Mouse (Mus musculus) kidney, postnatal 10 days (tissue): ENCODE results near the gene Ccdc186.
"Not testable (repeated sequence)": the region's sequence is repeated elsewhere in the genome, so short reads cannot be mapped to it uniquely, and the experiment has no call there.

ENCODE experiments used
- DNase-seq: peaks from one replicate; pipeline ENCODE4 v3.0.0; 2021; ENCODE audit warnings: mixed read lengths

Gene Ccdc186

DNA sequence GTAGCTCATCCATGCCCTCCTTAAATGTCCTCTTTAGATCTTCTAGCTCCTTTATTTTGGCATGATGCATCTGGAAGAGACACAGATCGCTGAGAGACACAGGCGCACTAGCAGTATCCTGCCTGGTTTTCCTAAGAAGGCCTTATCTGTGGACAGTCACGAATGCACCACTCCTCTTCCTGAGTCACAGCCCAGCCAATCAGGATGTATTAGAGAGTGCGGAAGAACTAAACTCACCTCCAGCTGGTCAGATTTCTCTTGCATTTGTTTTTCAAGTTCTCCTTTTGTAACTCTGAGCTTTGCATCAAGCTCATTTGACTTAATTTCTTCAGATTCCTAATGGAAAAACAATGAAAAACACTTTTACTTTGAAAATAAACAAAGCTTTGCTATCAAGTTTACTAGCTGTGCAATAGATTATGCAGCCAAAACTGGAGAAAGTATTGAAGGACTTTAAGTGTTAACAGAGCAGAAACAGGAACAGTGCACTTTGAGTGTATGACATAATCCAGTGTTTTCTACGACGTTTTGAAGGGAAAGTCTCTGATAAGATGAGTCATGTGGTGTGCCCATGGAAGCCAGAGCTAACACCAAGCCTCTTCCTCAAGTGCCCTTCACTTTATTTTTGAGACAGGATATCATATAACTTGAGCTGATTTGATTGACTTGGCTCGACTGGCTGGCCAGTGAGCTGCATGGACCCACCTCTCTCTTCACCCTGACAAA lies 20.9 kb downstream of the Ccdc186 start:
- no peak for DNase-seq

DNA sequence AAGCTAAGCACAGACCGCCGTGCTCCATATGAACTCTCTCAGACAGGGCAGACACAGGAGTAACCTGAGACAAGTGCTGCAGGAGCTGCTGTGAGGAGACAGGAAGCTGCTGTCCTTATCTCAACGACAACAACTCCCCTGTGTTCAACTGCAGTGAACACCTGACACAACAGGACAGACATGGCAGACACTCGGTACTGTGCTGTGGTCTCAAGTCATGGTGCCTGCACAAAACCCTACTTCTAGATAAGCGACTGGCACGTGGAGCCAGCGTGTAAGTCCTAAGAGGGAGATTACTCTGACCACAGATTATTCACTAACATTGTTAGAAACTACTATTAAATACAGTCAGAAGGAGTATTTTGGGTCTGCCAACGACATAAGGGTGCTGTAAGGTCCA lies 21.8 kb downstream of the Ccdc186 start:
- no peak for DNase-seq

DNA sequence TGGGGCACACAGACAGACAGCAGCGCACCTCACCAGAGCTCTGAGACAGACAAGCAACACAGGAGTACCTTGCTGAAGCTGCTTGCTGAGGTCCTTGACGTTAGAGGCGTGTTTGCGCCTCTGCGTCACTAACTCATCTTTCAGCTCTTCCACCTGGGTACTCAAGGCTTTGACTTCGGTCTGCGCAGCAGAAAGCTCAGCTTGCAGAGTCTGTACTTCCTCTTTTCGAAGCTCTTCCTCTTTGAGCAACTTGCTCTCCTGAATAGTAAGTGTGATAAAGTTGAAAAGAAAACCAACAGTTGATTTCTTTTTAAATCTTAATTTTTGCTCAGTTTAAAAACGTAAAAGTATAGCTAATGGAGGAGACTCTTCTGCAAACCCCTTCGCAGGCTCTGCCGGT lies 24.6 kb downstream of the Ccdc186 start:
- DNase-seq = no peak

DNA sequence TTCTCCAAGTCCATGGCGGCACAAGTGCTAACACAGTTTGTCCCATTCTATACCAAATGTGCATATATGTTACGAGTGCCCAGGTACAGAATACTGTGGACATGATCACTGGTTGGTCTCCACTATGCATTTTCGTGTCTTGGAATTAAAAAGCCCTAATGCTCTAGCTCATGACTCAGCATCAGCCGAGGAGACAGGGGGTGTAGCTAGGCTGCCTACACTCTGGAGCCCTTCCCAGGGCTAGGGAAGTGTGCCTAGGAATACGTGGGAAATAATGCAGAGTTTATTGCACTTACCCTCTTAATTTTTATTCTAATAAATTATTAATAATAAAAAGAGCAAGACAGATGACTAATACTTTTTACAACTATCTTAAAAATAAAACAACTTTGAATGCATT lies 33.0 kb downstream of the Ccdc186 start:
- no peak for DNase-seq

DNA sequence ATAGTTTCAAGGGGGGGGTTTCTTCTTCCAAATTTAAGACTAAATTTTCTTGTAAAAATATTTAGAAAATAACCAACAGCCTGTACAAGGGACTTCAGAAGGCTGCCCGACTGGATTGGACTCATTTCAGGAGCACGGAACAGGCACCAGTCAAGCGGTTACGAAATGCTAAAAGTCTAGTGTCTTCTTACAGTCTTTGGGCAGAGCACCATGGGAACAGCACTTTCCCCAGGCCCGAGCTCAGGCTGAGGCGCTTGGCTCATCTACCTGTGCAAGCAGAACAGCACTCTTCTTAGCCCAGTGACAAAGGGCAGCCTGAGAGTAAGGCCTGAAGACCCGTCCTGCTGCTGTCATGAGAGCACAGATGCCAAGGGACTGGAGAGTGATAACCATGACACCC lies 34.1 kb downstream of the Ccdc186 start:
- DNase-seq = no peak

DNA sequence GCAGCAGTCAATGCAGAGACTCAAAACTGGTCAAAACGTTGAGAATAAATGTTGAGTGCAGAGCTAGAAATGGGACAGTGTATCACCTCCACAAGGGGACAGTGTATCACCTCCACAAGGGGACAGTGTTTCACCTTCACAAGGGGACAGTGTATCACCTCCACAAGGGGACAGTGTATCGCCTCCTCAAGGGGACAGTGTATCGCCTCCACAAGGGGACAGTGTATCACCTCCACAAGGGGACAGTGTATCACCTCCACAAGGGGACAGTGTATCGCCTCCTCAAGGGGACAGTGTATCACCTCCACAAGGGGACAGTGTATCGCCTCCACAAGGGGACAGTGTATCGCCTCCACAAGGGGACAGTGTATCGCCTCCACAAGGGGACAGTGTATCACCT lies 43.5 kb downstream of the Ccdc186 start:
- not testable (repeated sequence) for DNase-seq

DNA sequence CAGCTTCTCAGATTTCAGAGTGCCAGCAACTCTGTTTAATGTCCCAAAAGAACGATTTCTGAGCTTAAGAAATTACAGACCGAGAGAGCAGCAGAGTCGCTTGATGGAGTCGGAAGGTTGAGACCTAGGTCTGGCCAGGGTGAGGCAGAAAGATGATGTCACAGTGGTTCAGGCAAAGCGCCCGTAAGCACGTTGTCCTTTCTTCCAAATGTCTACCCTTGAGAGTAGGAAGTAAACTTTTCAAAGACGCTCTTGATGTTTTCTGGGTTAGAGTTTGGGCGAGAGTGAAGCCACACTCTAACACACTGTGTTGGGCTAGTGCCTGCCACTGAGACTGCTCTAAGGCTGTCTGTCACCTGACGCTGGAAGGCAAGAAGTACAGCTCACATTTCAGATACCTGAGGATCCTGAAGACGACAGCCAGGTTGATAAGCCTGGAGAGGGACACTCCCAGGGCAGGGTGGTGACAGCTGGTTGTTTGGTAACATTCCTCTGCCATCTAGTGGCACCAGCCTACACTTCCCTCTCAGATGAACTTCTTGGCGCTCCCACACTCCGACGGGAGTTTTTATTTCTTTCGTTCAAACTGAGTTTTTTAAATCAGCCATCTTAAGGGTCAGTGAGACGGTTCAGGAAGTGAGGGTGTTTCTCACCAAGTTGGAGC lies 45.1 kb downstream of the Ccdc186 start:
- DNase-seq = peak; percentile 73

DNA sequence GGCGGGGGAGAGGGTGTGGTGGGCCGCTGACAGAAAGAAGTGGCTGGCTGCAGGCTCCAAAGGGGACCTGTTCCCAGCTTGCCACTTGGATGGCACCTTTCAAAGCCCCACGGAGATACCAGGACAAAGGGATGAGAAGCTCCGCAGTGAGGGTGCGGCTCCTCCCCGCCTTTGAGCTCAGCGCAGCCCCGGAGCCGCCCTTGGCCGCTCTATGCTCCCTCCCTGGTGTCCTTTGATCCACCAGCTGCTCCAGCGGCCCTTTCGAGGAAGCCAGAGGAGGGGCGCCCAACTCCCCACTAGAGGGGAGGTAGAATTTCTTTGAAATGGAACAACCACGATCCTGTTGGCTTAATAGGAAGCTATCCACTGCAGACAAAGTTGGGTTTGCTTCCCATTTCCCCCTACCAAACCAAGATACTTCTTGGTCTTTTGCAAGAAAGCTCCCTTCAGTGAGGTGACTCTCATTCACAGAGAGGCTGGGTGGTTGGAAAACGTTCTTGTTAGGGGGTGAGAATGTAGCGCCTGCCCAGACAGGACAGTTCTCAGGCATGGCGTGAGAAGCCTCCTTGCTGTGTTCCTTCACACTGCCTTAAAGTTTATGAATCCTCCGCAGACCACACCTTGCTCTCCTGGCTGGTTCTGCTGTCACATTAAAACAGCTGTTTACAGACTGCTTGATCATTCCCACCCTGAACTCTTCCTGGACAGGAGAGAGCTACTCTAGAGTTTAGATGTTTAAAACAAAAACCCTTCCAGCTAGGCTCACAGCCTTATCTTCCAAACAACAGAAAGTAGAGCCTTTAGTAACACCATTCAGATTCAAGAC lies 45.9 kb downstream of the Ccdc186 start:
- peak; percentile 42 for DNase-seq

DNA sequence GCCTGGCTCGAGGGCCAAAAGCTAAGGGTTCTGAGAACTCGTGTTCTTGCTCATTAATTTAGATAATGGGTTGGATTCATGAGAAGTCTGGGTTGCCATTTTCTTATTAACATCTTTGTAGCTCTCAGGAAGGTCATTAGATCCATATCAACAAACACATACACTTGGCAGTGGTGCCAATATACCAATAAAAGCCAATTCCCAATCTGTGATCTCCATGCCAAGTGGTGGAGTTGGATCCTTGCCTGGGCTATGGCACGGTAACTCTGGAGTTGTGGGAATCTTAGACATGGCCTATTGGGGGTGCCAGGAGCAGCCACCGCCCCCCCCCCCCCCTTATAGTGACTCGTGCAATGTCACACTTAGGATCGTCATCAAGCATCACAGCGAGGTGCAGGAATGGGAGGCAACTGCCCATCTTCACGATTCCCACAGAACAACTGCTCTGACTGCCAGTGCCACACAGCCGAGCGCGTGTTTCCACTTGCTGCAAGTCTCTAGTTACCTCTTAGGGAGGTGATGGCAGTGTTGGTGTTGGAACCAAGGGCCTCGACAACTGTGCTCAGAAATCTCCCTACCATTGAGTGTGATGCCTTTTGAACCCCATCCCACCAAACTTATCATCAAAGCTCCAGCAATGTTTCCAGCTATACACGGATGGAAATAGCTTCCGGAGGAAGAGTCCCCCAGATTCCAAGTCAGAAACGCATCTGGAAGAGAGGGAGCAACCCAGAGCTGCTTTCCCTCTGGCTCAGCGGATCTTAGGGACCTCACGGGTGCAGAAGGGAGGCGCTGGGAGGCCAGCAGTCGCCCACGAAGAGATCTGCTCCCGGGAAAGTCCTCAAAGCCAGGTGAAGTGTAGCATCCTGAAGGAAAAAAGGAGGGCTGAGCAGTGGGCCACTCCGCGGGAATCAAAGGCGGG lies 46.8 kb downstream of the Ccdc186 start:
- DNase-seq = no peak

DNA sequence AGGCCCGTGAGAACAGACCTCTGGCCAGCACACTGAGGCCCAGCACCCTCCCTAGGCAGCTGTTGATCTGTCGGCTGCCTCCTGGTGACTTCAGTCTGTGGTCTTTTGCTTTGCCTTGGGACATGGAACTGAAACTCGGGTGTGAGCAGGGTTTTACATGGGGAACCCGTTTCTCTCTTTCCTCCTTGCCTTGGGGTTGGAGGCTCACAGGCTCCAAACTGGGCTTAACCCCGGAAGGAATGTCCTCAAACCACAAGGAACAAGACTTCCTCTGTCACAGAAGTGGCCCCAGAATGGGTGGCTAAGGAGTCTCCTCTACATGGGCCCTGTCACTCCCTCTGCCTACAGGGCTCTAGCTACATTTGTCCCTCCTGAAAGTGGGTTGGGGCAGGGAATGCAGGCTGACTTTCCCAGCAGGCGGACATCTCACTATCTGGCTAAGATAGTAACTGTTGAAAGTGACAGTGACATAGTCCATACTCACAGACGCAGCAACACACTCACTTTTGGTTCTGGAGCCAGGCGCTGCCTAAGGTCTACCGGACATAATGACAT lies 47.5 kb downstream of the Ccdc186 start:
- no peak for DNase-seq

DNA sequence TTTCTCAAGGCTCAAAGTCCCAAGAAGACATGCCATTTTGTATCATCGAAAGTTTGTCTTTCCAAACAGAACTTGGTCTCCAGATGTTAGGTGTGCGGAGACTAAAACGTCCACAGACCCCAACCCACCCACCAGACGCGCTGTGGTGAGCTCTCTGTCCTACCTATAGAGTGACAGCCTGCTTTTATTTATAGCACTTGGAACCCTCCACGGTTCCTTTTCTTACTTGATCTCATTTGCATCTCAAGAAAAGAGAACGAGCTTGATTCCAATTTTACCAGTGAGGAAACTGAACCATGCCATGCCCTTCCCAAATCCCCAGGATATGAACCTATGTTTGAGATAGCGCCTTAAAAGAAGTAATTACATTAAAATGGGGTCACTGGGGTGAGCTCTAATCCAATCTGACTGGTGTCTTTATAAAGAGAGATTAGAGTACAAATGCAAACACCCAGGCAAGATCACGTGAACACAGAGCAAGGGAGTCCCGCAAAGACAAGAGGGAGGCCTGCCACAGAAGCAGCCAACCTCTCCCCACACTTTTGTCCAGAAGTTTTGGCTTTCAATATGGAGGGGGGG lies 48.5 kb downstream of the Ccdc186 start:
- no peak for DNase-seq

DNA sequence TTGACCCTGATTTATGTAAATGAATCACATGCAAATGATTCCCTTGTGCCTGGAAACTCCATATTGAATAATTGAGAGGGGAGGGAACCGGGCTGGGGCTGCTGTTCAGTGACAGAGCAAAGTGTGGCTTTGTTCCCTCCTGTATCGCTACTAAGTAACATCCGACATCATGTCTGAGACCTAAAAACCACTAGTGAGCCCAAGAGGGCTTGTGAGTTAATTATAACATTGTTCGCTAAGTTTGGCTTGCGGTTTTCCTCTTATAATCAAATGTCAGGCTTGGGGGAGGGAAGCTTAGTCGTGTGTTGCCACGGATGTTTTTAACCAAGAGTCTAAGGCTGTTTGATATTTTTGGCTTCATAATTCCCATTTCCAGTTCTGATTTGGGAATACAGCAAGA lies 49.8 kb downstream of the Ccdc186 start:
- no peak for DNase-seq

DNA sequence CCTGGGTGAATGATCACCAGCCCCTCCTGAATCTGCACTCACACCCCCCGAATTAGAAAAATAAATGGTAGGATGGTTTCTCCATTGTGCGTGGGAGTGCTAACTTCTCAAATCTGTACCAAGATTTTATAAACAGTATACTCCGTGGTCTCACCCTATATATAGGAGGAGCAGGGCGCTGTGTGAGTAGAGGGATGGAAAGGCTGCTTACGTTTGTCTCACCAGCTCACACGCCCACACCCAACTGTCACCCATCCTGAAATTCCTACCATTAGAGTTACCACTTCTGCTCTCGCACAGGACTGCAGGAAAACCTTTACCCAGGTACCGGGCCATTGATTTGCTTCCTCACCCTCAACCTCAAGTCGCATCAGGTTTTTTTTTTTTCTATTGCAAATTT lies 53.0 kb downstream of the Ccdc186 start:
- no peak for DNase-seq

DNA sequence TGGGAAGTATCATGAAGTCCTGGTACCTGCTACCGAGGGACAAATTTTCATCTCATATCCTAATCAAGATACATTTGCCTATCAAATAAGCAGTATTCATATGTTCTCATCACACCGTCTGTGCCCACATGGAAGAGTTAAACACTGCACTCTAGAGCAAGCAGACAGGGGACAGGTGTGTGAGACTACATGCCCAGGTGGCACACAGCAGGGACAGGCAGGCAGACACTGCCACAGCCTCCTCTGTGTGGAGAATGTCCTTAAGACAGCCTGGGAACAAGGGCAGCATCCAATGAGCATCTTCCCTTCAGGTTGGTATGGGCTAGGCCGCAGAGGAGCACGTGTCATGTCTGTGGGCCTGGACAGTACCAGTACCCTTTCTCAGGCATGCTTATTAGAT lies 59.3 kb downstream of the Ccdc186 start:
- DNase-seq = no peak

DNA sequence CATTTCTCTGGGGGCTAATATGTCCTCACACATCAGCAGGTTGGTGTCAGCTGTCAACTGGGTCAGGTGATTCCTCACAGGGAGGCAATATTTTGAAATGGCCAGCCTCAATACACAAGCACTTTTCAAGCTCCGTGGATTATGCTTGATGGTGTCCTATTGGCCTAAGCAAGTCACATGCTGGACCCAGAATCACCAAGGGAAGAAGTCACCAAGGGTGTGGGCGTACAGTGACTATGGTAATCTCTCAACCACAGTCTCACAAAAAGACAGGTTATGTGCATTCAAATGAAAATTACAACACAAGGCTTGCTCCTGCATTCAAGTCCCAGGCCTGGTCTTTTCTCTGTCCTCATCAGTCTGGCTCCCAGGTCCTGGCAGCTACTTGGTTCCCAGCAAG lies 60.3 kb downstream of the Ccdc186 start:
- DNase-seq = no peak

DNA sequence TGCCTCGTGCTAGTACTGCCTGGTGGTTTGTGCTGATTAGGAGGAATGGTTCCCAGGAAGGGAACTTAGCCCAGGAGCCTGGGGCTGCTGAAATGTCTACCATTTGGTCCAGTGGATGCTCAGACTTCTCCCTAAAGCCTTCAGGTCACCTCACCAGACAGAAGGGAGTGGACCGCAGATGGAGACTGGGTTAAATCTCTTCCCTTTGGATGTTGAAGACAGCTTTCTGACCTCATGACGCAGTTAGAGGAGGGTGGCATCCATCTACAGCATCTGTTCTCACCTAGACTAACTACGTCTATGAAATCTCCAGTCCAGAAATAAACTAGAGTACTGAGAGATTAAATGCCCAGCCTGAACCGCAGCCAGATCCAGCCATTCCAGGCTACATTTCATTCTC lies 60.9 kb downstream of the Ccdc186 start:
- no peak for DNase-seq

DNA sequence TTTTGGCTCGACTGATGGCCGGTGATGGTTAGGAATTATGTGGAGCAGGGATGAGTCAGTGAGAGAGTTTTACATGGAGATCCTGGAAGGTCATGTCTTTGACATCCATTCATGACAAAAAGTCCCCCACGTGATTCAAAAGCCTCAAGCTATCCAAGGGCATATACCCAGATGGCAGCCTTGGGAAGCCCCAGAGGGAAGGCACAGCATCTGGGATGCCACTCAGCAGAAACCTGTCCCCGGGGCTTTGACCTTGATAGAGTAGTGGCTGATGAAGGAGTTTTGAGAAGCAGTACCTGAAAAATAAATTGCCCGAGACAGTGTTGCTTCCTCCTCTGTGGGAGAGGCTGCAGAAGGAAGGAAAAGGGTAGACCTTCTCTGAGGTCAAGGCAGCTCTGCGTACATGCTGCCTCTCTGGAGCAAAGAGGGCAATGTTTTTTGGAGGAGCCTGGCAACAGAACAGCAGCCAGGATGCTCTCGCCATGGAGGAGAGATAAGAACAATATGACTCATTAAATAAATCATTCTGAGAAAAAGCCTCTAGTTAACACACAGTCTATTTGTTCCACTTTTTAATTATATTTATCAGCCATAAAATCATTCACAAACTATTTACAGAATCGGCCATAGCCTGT lies 61.6 kb downstream of the Ccdc186 start:
- DNase-seq = no peak

DNA sequence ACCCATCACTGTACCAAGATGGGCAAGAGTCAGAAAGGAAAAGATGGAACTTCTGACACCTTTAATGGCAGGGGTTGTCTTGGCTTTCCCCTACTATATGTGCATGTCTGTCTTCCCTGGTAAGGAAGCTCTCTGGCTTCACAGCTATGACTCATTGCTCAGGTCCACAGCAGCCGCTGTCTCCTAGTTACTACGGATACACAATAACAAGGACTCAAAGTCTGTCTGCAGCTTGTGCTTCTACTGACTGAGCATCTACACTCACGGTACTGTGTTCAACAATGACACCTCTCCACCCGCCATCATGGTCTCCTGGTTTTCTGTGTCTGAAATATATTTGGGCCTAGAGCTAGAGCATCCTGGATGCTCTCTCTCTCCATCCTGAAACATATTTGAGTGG lies 62.2 kb downstream of the Ccdc186 start:
- no peak for DNase-seq

DNA sequence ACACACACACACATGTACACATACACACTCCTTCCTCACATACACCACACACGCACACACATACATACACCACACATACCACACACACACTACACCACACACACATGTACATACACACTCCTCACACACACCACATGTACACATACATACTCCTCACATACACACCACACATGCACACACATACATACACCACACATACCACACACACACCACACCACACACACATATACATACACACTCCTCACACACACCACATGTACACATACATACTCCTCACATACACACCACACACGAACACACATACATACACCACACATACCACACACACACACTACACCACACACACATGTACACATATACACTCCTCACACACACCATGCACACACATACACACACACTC lies 63.7 kb downstream of the Ccdc186 start:
- DNase-seq = no peak

DNA sequence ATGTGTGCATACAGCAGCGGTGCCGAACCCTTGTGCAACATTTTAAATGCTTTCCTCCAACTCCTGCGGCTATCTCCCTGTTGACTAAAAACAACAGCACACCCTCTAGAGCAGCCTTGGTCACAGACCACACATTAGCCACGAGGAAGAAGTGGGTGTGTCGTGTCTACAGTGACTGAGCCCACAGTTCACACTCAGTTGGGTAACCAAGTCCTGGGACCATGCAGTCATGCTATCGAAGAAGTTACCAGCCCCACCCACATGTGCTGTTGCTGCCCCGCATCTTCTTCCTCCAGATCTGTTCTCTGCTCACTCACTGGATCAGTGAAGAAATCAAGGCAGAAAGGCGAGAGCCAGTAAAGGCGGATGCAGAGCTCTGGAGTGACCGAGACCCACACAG lies 65.6 kb downstream of the Ccdc186 start:
- DNase-seq = no peak

DNA sequence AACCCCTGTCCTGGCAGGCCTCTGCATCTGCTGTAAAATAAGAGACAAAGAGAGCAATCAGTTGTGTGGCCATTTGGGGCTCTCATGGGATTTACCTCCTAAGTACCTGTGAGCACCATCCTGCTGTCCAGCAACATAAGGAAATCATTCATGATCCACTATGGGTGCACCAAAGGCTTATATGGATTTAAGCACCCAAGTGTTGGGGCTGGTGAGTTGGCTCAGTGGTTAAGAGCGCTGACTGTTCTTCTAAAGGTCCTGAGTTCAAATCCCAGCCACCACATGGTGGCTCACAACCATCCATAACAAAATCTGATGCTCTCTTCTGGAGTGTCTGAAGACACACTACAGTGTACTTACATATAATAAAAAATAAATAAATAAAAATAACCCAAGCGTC lies 67.5 kb downstream of the Ccdc186 start:
- not testable (repeated sequence) for DNase-seq

DNA sequence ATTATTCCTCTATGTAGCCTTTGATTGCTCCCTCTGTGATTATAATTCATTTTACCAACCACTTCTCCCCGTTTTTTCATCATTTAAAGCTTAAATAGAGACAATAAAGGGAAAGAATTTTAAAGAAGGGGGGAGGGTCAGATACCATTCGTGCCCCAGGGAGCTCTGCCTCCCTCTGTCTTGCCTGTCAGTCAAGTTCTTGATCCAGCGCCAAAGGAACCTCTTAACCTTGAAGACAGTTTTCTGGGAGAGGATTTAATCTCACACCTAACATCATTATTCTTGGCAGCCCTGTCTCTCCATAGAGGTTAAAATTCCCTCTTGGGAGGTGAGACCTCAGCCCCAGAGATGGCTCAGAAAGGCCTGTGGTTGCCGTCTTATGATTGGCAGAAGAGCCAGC lies 71.3 kb downstream of the Ccdc186 start:
- DNase-seq = no peak
